Mouse (Mus musculus) heart, postnatal 0 days (tissue): Measurements from ENCODE around the gene Egfr.

ENCODE experiments used
- CTCF ChIP-seq: IDR thresholded peaks from 2 replicates; pipeline ENCODE4 v1.5.1; 2016; ENCODE audit warnings: antibody characterized with exemption, control low read depth, low read depth
- EP300 ChIP-seq: IDR thresholded peaks from 2 replicates; pipeline ENCODE4 v1.6.1; 2016; ENCODE audit warnings: antibody characterized with exemption, low read depth

- TF ChIP-seq CTCF (no peak), EP300 (no peak)
Measured at GRCm38 (mm10) chr11:16941103-16941793, 189.2 kb downstream of the Egfr start.
